Mouse (Mus musculus): ENCODE data around the gene Poldip2. TPM values are rescaled to one million over a fixed set of nuclear protein-coding genes. Genes with fewer than 3 reads are reported as not detected.
"Not testable (repeated sequence)": the region's sequence is repeated elsewhere in the genome, so short reads cannot be mapped to it uniquely, and the experiment has no call there.

Gene Poldip2
- polyA plus RNA-seq, 2 experiments from 2014 or later = 11.2 to 12.9 TPM

DNA sequence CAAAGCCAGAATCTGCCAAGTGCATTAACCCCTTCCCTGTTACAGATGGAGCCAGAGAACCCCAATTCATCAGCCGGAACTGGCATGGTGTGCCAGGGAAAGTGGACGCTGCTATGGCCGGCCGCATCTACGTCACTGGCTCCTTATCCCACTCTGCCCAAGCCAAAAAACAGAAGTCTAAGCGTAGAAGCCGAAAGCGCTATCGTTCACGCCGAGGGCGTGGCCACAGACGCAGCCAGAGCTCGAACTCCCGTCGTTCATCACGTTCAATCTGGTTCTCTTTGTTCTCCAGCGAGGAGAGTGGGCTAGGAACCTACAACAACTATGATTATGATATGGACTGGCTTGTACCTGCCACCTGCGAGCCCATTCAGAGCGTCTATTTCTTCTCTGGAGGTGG is 10.5 kb upstream of the Poldip2 start:
- ATAC-seq = no peak

DNA sequence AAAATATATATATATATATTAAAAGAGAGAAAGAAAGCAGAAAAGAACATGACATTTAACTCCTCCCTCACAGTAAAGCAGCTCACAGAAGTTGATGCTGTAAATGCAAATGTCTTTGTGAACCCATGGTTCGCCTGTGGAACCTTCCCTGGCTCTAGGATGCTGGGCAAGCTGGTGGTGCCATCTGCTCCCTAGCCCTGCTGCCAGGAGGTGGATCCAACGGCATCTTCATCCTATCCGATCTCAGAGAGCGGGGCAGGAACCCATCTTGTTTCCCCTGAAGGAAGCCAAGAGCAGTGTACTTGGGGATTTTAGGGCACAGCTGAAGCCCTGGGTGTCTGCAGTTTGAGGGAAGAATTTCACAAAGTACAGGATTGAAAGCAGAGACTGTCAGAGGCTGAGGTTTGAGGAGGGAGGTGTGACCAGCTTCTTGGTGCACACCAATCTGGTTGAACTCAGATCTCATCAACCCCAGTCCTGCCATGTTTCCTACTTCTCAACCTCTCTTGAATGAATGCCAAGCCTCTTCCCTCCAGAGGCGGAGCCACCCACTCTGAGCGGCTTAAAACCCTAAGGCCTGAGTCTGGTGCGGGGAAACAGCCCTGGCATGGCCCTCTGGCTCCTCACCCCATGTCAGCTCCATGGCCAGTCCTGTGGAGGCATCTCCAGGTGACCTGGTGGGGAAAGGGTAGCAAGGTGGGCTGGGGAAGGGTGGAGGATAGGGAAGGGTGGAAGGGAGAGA is 8.9 kb upstream of the Poldip2 start, which contains the start of gene Sebox:
Sebox (plus strand) TSS at position 539 of the 742 bp plus-strand sequence.
- ATAC-seq = no peak

DNA sequence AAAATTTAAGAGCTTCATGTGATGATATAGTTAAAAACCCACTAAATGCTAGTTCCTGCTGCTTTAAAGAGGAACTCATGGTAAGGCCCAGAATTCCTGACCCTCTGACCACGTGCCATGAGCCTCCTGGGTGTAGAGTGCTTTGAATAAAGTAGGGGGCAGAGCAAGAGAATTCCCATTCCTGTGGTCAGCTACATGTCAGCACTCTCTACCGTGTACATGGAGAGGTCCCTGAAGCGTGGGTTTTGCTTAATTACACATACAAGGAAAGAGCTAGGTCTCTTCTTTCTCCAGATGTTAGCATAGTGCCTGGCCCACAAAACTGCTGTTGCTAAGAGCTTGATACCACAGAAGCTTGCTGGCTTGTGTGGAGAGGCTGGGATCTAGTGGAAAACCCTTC is 6.6 kb upstream of the Poldip2 start:
- no peak for ATAC-seq

DNA sequence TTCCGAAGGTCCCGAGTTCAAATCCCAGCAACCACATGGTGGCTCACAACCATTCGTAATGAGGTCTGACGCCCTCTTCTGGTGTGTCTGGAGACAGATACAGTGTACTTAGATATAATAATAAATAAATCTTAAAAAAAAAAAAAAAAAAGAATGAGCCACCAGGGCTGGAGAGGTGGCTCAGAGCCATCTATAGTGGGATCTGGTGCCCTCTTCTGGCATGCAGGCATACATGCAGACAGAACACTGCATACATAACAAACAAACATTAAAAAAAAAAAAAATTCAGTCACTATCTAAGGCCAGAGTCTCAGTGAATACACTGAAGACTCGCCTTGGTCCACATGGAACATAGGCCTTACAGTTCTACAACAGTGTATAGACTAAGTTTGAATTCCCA is 2.8 kb upstream of the Poldip2 start:
- ATAC-seq = no peak

DNA sequence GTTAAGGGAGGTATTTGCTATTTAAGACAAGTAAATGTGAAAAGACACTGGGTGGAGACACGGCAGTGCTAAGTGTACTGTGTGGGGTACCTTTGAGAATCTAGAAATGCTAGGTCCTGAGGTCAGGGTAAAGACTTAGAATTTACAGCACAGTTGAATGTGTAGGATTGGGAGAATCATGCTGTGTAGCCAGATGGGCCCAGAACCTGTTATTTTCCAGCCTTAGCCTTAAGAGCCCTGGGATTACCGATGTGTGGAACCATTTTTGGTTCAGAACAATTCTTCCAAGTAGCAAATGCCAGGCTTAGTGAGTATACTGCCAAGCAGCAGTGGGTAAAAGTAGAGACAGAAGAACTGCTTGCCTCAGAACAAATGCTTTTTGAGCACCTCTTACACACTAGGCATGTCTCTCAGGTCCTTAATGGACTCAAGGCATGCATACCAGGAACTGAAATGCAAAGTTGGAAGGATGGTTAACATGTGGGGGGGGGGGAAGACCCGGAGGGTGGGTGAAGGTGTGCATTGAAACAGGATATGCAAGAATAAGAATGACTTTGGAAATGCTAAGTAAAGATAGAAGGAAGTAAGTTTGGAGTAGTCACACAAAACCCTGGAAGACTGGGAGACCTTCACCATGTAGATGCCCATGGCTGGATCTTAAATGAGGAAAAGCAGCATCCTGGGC is 1.3 kb downstream of the Poldip2 start:
- no peak for ATAC-seq

DNA sequence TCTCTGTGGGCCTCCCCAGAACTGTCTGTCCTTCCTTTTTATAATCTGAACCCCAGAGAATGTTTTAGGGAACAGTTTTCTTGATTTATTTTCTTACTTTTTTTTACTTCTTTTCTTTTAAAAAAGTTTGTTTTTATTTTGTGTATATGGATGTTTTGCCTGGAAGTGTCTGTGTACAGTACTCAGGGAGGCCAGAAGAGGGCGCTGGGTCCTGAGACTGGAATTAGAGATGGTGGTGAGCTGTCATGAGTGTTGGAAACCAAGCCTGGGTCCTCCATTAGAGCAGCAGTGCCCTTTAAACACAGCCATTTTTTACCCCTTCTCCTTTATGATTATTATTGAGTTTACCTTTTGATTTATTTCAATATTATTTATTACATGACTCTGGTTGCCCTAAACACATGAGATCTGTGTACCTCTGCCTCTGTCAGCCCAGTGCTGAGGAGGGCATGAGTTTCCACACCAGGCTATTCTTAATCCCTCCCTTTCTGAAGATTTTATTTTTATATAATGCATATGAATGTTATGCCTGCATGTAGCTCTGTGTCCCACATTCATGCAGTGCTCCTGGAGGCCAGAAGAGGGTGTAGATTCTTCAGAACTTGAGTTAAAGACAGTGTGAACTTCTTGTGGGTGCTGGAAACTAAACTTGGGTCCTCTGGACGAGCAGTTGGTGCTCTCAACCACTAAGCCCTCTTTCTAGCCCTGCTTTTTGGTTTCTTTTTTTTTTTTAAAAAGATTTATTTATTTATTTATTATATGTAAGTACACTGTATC is 3.7 kb downstream of the Poldip2 start:
- no peak for ATAC-seq

GRCm38 (mm10) chr11:78518931-78519330 is 6.9 kb downstream of the Poldip2 start:
- ATAC-seq = no peak

- no peak for ATAC-seq
These were observed 9.9 kb downstream of the Poldip2 start for GRCm38 (mm10) chr11:78521880-78522279.

DNA sequence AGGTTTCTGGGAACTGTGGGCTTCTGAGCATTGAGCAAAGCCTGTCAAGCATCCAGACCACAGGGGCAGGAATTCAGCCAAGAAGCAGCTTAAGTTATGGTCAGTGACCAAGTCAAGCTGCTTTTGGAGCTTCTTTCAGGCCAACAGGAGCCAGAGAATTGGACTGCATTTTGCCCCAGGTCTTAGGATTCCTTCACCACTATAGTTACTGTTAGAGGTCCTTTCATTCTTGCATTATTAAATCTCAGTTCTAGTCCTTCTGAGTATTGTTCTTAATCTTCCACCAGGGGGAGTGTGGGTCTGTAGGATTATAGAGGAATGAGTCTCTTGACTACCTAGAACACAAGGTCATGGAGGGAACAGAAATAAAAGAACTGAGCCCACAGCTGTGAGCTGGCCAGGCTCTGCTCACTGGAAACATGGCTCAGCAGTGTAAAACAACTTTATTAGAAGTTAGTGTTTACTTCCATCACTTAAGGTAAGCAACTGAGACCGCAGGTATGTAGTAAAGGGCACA is 10.5 kb downstream of the Poldip2 start:
- no peak for ATAC-seq

DNA sequence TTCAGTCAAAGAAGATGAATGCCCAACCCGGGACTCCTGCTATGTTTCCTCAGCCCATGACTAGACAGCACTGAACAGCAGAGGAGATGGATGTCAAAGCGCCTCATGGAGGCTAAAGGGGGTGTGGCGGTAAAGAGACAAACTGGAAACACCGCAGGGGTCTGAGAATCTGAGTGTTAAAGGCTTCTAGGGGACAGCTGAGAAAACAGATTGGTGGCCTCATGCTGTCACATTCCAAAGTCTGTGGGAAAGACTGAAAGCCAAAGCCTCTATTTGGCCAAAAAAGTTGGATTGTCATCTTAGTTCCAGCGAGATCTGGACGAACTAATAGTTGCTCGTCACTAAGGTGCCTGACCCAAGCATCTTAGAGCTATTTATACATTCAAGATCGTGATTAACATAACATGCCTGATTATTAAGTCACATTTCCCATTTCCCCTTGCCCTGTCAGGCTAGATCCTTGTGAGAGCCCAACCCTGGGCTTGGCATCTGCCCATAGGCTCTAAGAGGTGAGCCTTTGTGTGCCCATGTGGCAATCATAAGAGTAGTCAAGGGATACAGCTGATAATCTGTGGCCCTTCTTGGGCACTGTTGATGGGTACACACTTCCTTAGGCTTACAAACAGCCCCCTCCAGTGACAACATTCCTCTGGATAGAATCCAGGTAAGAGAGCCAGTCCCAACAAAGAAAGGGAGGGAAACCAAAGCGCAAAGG is 11.4 kb downstream of the Poldip2 start:
- no peak for ATAC-seq

- ATAC-seq = no peak
These were observed 12.8 kb downstream of the Poldip2 start for GRCm38 (mm10) chr11:78524838-78525237.

- ATAC-seq = no peak
These were observed 16.7 kb downstream of the Poldip2 start for GRCm38 (mm10) chr11:78528714-78529113.

- no peak for ATAC-seq
These were observed 18.0 kb downstream of the Poldip2 start for GRCm38 (mm10) chr11:78530001-78530400.

DNA sequence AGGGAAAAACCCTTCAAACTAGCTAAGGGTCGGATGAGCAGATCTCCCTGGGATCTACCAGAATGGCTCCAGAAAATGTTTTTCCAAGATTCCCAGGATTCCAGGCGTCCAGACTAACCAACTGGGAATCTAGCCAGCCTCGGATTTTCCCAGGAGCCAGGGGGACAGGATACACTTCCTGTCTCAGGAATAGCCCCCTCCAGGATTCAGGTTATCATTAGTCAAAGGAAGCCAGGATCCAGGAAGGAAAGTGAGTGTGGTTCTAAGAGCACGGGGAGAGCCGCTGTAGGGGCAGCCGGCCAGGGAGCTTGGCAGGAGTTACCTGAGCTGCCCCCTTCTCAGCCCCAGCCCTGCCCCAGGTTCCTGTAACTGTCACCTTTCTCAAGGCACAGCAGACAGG is 19.1 kb downstream of the Poldip2 start:
- no peak for ATAC-seq

GRCm38 (mm10) chr11:78531515-78531914 is 19.5 kb downstream of the Poldip2 start:
- ATAC-seq = not testable (repeated sequence)

- ATAC-seq = no peak
These were observed 22.5 kb downstream of the Poldip2 start for GRCm38 (mm10) chr11:78534516-78534915.

- ATAC-seq = peak; percentile 2
These were observed 23.5 kb downstream of the Poldip2 start for GRCm38 (mm10) chr11:78535376-78536079.

DNA sequence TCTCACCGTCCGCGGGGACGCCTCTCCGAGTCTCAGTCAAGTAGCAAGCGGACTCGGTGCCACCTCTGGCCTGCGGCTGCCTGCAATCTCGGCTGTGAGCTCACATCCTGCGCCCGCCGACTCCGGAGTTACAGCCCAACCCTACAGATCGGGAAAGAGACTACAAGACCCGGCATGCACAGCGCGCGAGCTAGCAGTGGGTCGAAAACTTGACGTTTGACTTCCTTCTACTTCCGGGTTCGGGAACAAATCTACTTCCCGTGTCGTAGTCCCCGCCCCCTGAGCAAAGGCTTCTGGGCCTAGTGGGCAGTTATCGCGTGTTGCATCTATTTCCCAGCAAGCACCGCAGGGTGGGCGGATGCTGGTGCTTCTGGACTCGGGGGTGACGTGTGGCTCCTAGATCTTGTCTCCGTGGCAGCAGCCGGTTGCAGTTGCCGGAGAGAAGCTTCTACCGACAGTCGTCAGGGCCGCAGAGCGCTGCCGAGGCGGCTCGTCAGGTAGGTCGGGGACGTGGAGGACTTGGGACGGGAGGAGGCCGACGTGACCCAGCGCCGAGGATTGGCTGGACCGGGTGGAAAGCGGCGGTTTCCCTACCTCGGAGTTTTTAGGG is 24.2 kb downstream of the Poldip2 start, which contains the start of the genes Tnfaip1 and Ift20:
Tnfaip1 (minus strand) TSS at position 253 of the 610 bp plus-strand sequence.
Ift20 (plus strand) TSS at position 282 of the 610 bp plus-strand sequence.
- peak; percentile 94 for ATAC-seq

DNA sequence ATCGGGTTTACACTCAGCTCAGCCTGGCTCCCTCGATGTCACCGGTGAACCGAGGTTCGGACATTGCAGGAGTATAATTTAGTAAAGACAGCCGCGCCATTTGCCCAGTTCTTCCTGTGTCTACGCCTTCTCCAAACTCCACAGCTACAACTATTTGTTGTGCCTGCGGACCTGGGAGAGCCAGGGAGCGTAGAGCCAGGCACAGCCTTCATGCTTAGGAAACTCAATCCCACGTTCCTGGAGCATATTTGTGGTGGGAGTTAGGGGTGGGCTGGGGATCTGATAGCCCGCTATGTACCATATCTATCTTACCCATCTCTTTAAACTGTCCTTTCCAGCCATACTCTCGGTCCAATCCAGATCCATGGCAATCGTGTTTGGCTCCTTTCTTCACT is 24.7 kb downstream of the Poldip2 start:
- no peak for ATAC-seq

- ATAC-seq = no peak
These were observed 28.4 kb downstream of the Poldip2 start for GRCm38 (mm10) chr11:78540358-78540757.

DNA sequence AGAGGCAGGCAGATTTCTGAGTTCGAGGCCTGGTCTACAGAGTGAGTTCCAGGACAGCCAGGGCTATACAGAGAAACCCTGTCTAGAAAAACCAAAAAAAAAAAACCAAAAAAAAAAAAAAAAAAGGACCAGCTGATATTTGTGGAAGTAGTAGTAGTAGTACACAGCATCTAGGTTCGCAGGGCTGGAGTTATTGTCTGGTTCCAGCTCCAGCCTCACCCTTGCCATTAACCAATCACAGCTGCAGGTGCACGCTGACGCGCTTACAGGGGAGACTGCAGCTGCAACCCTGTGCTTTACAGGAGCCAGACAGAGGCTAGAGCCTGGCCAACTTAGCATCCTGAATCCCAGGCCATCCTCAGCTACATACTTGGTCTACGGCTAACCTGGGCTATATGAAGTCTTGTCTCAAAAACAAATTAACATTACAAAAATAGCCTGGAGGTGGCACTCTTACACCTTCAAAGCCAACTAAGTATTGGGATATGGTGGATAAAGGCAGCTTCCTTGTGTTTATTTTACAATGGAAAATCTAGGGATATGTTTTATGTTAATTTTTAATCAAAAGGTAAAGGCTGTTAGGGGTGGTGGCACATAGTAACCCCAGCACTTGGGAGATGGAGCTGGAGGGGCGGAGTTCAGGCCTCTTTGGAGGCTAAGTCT is 32.6 kb downstream of the Poldip2 start:
- no peak for ATAC-seq
